Mouse (Mus musculus): Measurements from ENCODE around the gene Unc119b. TPM values are rescaled to one million over a fixed set of nuclear protein-coding genes. Genes with fewer than 3 reads are reported as not detected.

Unc119b gene
- polyA plus RNA-seq, 1 experiment from 2014 or later, result 17.5 TPM

GRCm38 (mm10) chr5:115099530-115099929 is 35.2 kb downstream of the Unc119b start:
- WGBS, result 77% methylated on average over 5 of the region's 5 CpGs
- H3K36me3 ChIP-seq (ENCODE audit: control insufficient read depth, insufficient read depth, low read length), result peaks cover 73% of the 10 kb centered on the region

GRCm38 (mm10) chr5:115098195-115098594 is 36.6 kb downstream of the Unc119b start, which contains the start of gene Gm10401:
Gene Gm10401 (minus strand): TSS chr5:115098295.
- H3K9me3 ChIP-seq (ENCODE audit: control insufficient read depth, low read length), result no peaks in the 10 kb centered on the region
- 89% methylated on average over 8 of the region's 8 CpGs for WGBS
- no peak within 1 kb of the TSS for H3K4me3 ChIP-seq (ENCODE audit: control insufficient read depth in 1 of 2, insufficient read depth in 1 of 2, low read depth in 1 of 2, low read length in 2 of 2)
- ATAC-seq (ENCODE audit: insufficient number of reproducible peaks, insufficient read depth, low FRiP score, low read depth), result no peak
- no peaks in the 10 kb centered on the region for H3K27me3 ChIP-seq (ENCODE audit: control insufficient read depth, insufficient read depth, low read length)
- peaks cover 74% of the 10 kb centered on the region for H3K36me3 ChIP-seq (ENCODE audit: control insufficient read depth, insufficient read depth, low read length)
- H3K4me2 ChIP-seq (ENCODE audit: low read length), result no peak within 1 kb of the TSS
- no peak within 1 kb of the TSS for H3K27ac ChIP-seq (replicated peaks in 1 of 2; ENCODE audit: control insufficient read depth in 1 of 2, insufficient read depth in 1 of 2, low read depth in 2 of 2, low read length in 2 of 2)
- H3K9ac ChIP-seq (ENCODE audit: low read length), result no peak within 1 kb of the TSS
- H3K4me1 ChIP-seq (ENCODE audit: control insufficient read depth in 2 of 2, insufficient read depth in 2 of 2, low read length in 2 of 2), result peaks cover 0 to 8% of the 10 kb centered on the region in 2 experiments; a peak in 3 of 4 replicates

More at GRCm38 (mm10) chr5:115099530-115099929, 35.2 kb downstream of the Unc119b start:
- Histone ChIP-seq H3K4me3 (ENCODE audit: control insufficient read depth in 1 of 2, insufficient read depth in 1 of 2, low read depth in 1 of 2, low read length in 2 of 2) (no peak overlapping the region), H3K4me1 (ENCODE audit: control insufficient read depth in 2 of 2, insufficient read depth in 2 of 2, low read length in 2 of 2) (no peaks in the 10 kb centered on the region; a peak in 1 of 4 replicates), H3K9ac (ENCODE audit: low read length) (no peak overlapping the region), H3K27me3 (ENCODE audit: control insufficient read depth, insufficient read depth, low read length) (no peaks in the 10 kb centered on the region), H3K4me2 (ENCODE audit: low read length) (no peak overlapping the region), H3K9me3 (ENCODE audit: control insufficient read depth, low read length) (no peaks in the 10 kb centered on the region), H3K27ac (replicated peaks in 1 of 2; ENCODE audit: control insufficient read depth in 1 of 2, insufficient read depth in 1 of 2, low read depth in 2 of 2, low read length in 2 of 2) (no peak overlapping the region)
- ATAC-seq (ENCODE audit: insufficient number of reproducible peaks, insufficient read depth, low FRiP score, low read depth), result no peak

GRCm38 (mm10) chr5:115091776-115092175 is 43.0 kb downstream of the Unc119b start:
- Histone ChIP-seq H3K4me3 (ENCODE audit: control insufficient read depth in 1 of 2, insufficient read depth in 1 of 2, low read depth in 1 of 2, low read length in 2 of 2) (no peak overlapping the region), H3K9me3 (ENCODE audit: control insufficient read depth, low read length) (0 out of 2 replicates have a peak, but pooled peaks cover 3% of the 10 kb centered on the region), H3K4me2 (ENCODE audit: low read length) (no peak overlapping the region), H3K9ac (ENCODE audit: low read length) (no peak overlapping the region), H3K27me3 (ENCODE audit: control insufficient read depth, insufficient read depth, low read length) (no peaks in the 10 kb centered on the region), H3K27ac (replicated peaks in 1 of 2; ENCODE audit: control insufficient read depth in 1 of 2, insufficient read depth in 1 of 2, low read depth in 2 of 2, low read length in 2 of 2) (no peak overlapping the region), H3K4me1 (ENCODE audit: control insufficient read depth in 2 of 2, insufficient read depth in 2 of 2, low read length in 2 of 2) (peaks cover 3 to 11% of the 10 kb centered on the region in 2 experiments; a peak in 3 of 4 replicates), H3K36me3 (ENCODE audit: control insufficient read depth, insufficient read depth, low read length) (peaks cover 79% of the 10 kb centered on the region)
- WGBS, result 95% methylated on average over 6 of the region's 6 CpGs
- ATAC-seq (ENCODE audit: insufficient number of reproducible peaks, insufficient read depth, low FRiP score, low read depth), result no peak

- 61% methylated on average over 3 of the region's 3 CpGs for WGBS
- ATAC-seq (ENCODE audit: insufficient number of reproducible peaks, insufficient read depth, low FRiP score, low read depth), result no peak
Observed at GRCm38 (mm10) chr5:115091015-115091414, 43.8 kb downstream of the Unc119b start.

GRCm38 (mm10) chr5:115089592-115090268 is 45.0 kb downstream of the Unc119b start:
- Histone ChIP-seq H3K4me3 (ENCODE audit: control insufficient read depth in 1 of 2, insufficient read depth in 1 of 2, low read depth in 1 of 2, low read length in 2 of 2) (no peak overlapping the region), H3K4me1 (ENCODE audit: control insufficient read depth in 2 of 2, insufficient read depth in 2 of 2, low read length in 2 of 2) (peaks cover 3 to 11% of the 10 kb centered on the region in 2 experiments; a peak in 3 of 4 replicates), H3K9ac (ENCODE audit: low read length) (no peak overlapping the region), H3K27me3 (ENCODE audit: control insufficient read depth, insufficient read depth, low read length) (no peaks in the 10 kb centered on the region), H3K4me2 (ENCODE audit: low read length) (no peak overlapping the region), H3K9me3 (ENCODE audit: control insufficient read depth, low read length) (0 out of 2 replicates have a peak, but pooled peaks cover 3% of the 10 kb centered on the region), H3K36me3 (ENCODE audit: control insufficient read depth, insufficient read depth, low read length) (peaks cover 79% of the 10 kb centered on the region), H3K27ac (replicated peaks in 1 of 2; ENCODE audit: control insufficient read depth in 1 of 2, insufficient read depth in 1 of 2, low read depth in 2 of 2, low read length in 2 of 2) (no peak overlapping the region)
- WGBS, result 95% methylated on average over 5 of the region's 5 CpGs
- no peak for ATAC-seq (ENCODE audit: insufficient number of reproducible peaks, insufficient read depth, low FRiP score, low read depth)

More at GRCm38 (mm10) chr5:115091015-115091414, 43.8 kb downstream of the Unc119b start:
- H3K4me1 ChIP-seq (ENCODE audit: control insufficient read depth in 2 of 2, insufficient read depth in 2 of 2, low read length in 2 of 2), result peaks cover 3 to 11% of the 10 kb centered on the region in 2 experiments; a peak in 3 of 4 replicates
- H3K9ac ChIP-seq (ENCODE audit: low read length), result no peak overlapping the region
- H3K36me3 ChIP-seq (ENCODE audit: control insufficient read depth, insufficient read depth, low read length), result peaks cover 79% of the 10 kb centered on the region
- H3K9me3 ChIP-seq (ENCODE audit: control insufficient read depth, low read length), result 0 out of 2 replicates have a peak, but pooled peaks cover 3% of the 10 kb centered on the region
- H3K4me3 ChIP-seq (ENCODE audit: control insufficient read depth in 1 of 2, insufficient read depth in 1 of 2, low read depth in 1 of 2, low read length in 2 of 2), result no peak overlapping the region
- H3K4me2 ChIP-seq (ENCODE audit: low read length), result no peak overlapping the region
- H3K27ac ChIP-seq (replicated peaks in 1 of 2; ENCODE audit: control insufficient read depth in 1 of 2, insufficient read depth in 1 of 2, low read depth in 2 of 2, low read length in 2 of 2), result no peak overlapping the region
- H3K27me3 ChIP-seq (ENCODE audit: control insufficient read depth, insufficient read depth, low read length), result no peaks in the 10 kb centered on the region

- peaks cover 88% of the 10 kb centered on the region for H3K36me3 ChIP-seq (ENCODE audit: control insufficient read depth, insufficient read depth, low read length)
Observed at GRCm38 (mm10) chr5:115085675-115086074, 49.1 kb downstream of the Unc119b start.

GRCm38 (mm10) chr5:115083492-115083891 is 51.3 kb downstream of the Unc119b start:
- Histone ChIP-seq H3K9me3 (ENCODE audit: control insufficient read depth, low read length) (no peaks in the 10 kb centered on the region), H3K36me3 (ENCODE audit: control insufficient read depth, insufficient read depth, low read length) (peaks cover 67% of the 10 kb centered on the region)
- WGBS, result 71% methylated on average over 6 of the region's 6 CpGs

More at GRCm38 (mm10) chr5:115085675-115086074, 49.1 kb downstream of the Unc119b start:
- H3K9me3 ChIP-seq (ENCODE audit: control insufficient read depth, low read length), result 0 out of 2 replicates have a peak, but pooled peaks cover 3% of the 10 kb centered on the region
- H3K9ac ChIP-seq (ENCODE audit: low read length), result no peak overlapping the region
- H3K4me1 ChIP-seq (ENCODE audit: control insufficient read depth in 2 of 2, insufficient read depth in 2 of 2, low read length in 2 of 2), result no peaks in the 10 kb centered on the region
- no peak overlapping the region for H3K27ac ChIP-seq (replicated peaks in 1 of 2; ENCODE audit: control insufficient read depth in 1 of 2, insufficient read depth in 1 of 2, low read depth in 2 of 2, low read length in 2 of 2)
- no peak for ATAC-seq (ENCODE audit: insufficient number of reproducible peaks, insufficient read depth, low FRiP score, low read depth)
- H3K27me3 ChIP-seq (ENCODE audit: control insufficient read depth, insufficient read depth, low read length), result no peaks in the 10 kb centered on the region
- no peak overlapping the region for H3K4me3 ChIP-seq (ENCODE audit: control insufficient read depth in 1 of 2, insufficient read depth in 1 of 2, low read depth in 1 of 2, low read length in 2 of 2)
- H3K4me2 ChIP-seq (ENCODE audit: low read length), result no peak overlapping the region
- WGBS, result 98% methylated on average over 2 of the region's 2 CpGs

More at GRCm38 (mm10) chr5:115083492-115083891, 51.3 kb downstream of the Unc119b start:
- Histone ChIP-seq H3K9ac (ENCODE audit: low read length) (no peak overlapping the region), H3K4me3 (ENCODE audit: control insufficient read depth in 1 of 2, insufficient read depth in 1 of 2, low read depth in 1 of 2, low read length in 2 of 2) (no peak overlapping the region), H3K27ac (replicated peaks in 1 of 2; ENCODE audit: control insufficient read depth in 1 of 2, insufficient read depth in 1 of 2, low read depth in 2 of 2, low read length in 2 of 2) (no peak overlapping the region), H3K4me2 (ENCODE audit: low read length) (no peak overlapping the region), H3K27me3 (ENCODE audit: control insufficient read depth, insufficient read depth, low read length) (no peaks in the 10 kb centered on the region), H3K4me1 (ENCODE audit: control insufficient read depth in 2 of 2, insufficient read depth in 2 of 2, low read length in 2 of 2) (no peaks in the 10 kb centered on the region)
- no peak for ATAC-seq (ENCODE audit: insufficient number of reproducible peaks, insufficient read depth, low FRiP score, low read depth)

Data from heart, embryonic 14.5 days (tissue).